Mouse (Mus musculus) spleen, adult 2 months (tissue): ENCODE data around the gene Nabp1.

Experiments
- CTCF ChIP-seq: fragments of 200-500 bp; IDR thresholded peaks from 2 replicates; pipeline ENCODE4 v1.5.1; 2011; ENCODE audit warnings: mild to moderate bottlenecking, inconsistent platforms; ENCODE audit not compliant: insufficient read depth, insufficient read length, insufficient replicate concordance; ENCODE audit errors: extremely low read depth
- POLR2A ChIP-seq: fragments of 200-500 bp; IDR thresholded peaks from 2 replicates; pipeline ENCODE4 v1.6.1; 2011; ENCODE audit warnings: low read depth, low read length, inconsistent platforms

DNA sequence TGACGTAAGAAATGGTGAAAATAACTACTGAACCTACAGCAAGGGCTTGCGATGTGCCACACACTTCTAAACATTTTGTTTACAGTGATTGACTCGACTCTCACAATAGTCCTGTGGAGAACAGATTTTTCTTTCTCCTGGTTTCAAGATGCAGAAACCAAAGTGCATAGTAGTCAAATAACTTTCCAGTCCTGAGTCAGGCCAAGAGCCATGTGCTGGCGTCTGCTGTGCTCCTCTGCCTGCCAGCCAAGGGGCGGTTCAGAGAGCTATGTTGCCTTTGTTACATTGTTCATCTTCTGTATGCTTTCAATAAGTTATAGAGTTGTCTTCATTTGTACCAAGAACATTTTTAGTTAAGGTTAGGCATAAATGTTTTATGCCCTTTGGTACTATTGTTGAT, 29.2 kb upstream of the Nabp1 start:
- TF ChIP-seq CTCF (no peak), POLR2A (no peak)
